Mouse (Mus musculus) CD4-positive helper T cell, adult 2 months (primary cell): Measurements from ENCODE around the gene Fndc1.

ENCODE experiments used
- DNase-seq: peaks from one replicate; pipeline ENCODE4 v3.0.0-alpha.2; 2012; ENCODE audit warnings: low read depth, missing footprints, low spot score

The Fndc1 gene

DNA sequence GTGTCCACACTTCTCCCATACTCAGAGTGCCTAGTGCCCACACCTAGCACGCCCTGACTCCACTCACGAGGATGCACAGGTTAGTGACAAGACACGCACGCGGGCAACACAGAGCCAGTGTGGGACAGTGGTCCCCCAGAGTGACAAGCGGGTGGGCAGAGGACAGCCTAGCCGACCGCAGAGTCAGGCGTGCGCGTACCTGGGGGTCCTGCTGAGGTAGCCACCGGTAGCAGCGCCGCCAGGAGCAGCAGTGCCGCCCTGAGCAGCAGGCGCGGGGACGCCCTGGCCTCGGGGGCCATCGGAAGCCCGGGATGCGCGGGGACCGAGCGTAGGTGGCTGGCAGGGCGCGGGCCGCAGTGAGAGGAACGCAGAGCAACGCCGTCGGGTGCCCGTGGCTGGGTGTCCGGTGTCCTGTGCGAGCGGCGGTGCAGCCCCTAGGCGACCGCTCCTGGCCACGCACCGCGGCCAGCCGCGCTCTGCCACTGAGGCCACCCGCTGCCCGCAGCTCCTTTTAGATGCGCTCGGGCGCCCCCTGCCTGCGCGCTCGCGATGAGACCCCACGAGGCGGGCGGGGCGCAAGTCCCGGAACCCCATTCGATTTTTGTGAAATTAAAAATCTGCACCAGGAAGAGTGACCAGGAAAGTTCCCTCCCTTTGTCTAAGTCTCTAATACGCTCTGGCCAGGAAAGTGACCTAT, at the start of gene Fndc1:
Fndc1 (minus strand) TSS at position 484 of the 697 bp plus-strand sequence.
- peak; percentile 33 for DNase-seq

GRCm38 (mm10) chr17:7876541-7876940, 49.4 kb upstream of the Fndc1 start:
- peak; percentile 61 for DNase-seq

DNA sequence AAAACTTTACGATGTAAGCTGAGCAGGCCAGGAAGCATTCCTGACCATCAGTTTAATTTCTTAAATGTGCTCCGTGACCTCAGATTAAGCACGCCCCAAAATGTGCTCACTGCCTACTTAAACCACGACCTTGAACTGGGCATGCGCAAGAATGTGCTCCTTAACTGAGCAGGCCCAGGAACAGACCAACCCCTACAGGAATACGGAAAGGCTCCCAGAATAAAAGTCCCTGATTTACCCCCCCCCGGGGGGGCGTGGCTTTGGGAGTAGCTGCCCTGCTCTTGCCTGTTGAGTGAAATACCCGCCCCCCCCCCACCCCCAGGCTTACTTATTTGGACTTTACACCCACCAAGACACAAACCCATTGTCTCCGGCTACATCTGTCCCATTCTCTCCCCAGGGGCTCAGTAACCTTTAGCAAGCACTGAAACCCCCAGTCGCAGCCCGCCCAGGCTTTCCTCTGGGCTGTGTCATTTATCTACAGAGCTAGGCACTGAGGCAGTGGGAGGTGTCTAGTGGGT, 48.9 kb upstream of the Fndc1 start:
- peak; percentile 83 for DNase-seq

- DNase-seq: peak; percentile 96
These were observed 47.9 kb upstream of the Fndc1 start for GRCm38 (mm10) chr17:7874776-7875531.

- no peak for DNase-seq
These were observed 46.3 kb upstream of the Fndc1 start for GRCm38 (mm10) chr17:7873382-7873781.

DNA sequence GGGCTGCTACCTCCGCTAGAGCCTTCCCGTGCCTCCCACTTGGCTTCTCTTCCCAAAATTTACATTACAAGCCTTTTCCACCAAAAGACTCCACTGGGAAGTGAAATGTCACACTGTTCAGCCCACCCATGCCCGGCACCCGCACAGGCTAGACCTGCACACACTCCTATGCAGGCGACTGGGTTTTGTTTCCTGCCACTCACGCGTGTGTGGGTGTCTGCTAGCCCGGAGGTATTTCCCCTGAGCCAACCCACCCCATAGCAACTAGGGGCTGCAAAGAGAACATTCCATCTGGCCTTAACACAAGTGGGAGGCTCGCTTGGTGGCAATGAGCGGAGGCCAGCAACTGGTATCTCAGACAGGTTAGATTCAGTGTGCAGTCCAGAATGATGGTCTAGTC, 44.7 kb upstream of the Fndc1 start:
- DNase-seq: peak; percentile 75

DNA sequence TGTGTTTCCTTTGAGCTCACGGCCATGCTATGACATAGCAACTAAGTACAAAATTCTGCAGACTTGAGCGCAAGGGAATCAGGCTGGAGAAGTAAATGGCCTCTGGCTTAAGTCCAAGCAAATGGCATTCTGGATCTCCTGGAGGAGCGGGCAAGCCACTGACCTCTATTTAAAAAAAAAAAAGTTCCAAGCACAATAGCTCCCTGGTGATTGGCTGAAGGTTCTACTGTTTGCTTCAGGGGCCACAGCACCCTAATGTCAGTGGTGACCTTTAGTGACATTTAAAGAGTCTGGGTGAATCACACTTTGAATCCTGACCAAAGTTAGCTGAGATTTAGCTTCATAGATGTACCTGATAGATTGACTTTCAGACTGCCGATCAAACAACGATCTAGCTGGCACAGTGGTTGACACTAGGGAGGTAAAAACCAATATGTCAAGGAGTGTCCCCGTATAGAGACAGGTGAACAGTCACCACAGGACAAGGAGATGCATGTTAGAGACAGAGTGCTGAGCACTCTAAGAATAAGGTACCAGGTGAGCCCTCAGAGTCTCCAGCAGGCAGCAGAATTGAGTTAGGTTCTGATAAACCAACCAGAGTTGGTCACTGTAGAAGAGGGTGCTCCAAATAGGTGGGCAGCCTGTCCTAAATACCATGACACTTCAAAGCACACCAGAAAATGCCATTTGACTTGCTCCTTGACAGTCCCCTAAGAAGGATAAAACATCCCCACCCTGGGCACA, 43.9 kb upstream of the Fndc1 start:
- peak; percentile 34 for DNase-seq

GRCm38 (mm10) chr17:7869114-7869513, 42.0 kb upstream of the Fndc1 start:
- no peak for DNase-seq

GRCm38 (mm10) chr17:7868631-7869030, 41.5 kb upstream of the Fndc1 start:
- peak; percentile 76 for DNase-seq

DNA sequence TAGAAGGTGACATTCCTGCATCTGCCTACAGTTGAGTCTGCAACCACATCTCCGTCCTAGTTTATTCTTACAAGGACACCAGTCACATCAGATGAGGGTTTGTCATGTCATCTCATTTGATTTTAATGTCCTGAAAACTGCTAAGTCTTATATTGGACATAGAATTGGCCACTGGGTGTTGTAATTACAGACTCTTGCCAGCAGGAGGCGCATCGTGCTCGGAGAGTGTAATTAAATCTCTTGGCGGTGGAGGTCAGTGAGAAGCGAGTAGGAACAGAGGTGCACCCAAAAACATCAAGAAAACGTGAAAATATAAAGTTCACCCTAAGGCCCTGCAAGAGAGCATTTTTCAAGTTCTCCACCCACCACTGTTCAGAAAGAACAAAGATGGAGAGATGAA, 37.6 kb upstream of the Fndc1 start:
- peak; percentile 68 for DNase-seq

- DNase-seq: peak; percentile 72
These were observed 36.6 kb upstream of the Fndc1 start for GRCm38 (mm10) chr17:7863745-7864144.

DNA sequence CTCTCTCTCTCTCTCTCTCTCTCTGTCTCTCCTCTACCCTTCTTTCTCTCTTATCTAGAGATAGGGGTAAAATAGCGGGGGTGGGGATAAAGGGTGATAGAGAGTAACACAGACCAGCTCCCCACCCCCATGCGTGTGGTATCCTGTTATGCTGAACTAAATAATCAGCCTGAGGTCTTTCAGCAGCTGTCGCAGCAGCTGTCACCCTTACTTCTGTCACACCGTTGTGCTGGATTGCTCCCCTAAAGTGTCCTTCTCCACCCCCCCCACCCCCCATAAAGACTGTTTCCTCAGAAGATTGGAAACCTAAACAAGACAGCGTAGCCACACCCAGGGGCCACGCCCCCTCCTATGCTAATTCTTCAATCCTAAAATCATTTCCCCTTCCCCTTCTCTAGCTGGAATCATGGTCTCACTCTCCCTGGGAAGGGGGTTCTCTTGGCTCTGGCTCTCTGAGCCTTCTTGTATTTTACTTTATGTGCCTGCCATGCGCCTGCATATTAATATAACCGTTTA, 33.8 kb upstream of the Fndc1 start:
- no peak for DNase-seq

- no peak for DNase-seq
These were observed 30.6 kb upstream of the Fndc1 start for GRCm38 (mm10) chr17:7857658-7858057.

DNA sequence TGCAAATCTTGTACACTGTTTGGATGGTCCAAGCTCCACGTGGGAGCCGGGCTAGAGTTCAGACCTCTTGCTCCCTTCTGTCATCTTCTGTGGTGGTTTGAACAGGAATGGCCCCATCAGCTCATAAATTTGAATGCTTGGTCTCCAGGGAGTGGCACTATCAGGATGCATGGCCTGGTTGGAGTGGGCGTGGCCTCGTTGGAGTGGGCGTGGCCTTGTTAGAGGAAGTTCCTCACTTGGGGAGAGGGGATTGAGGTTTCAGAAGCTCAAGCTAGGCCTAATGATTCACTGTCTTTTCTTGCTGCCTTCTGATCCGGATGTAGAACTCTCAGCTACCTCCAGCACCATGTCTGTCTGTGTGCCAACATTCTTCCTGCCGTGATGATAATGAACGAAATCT, 28.7 kb upstream of the Fndc1 start:
- no peak for DNase-seq

- no peak for DNase-seq
These were observed 24.9 kb upstream of the Fndc1 start for GRCm38 (mm10) chr17:7851979-7852378.

DNA sequence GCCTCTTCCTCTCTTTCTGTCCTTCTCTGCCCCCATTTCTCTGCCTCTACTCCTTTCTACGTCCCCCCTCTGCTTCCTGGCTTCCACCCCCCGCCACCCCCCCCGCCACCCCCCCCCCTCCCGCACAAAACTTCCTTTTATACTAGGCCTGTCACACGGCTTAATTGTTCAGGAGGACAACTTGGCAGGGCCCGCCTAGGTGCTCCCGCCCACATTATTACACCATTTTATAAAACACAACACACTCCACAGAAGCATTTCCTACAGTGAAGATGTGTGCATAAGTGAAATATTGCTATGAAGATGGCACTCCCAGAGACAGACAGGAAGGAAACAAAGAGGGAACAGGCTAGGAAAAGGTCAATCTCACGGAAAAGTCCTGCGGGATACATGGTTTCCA, 24.4 kb upstream of the Fndc1 start:
- no peak for DNase-seq

- no peak for DNase-seq
These were observed 23.1 kb upstream of the Fndc1 start for GRCm38 (mm10) chr17:7850246-7850645.

GRCm38 (mm10) chr17:7840505-7841290, 13.6 kb upstream of the Fndc1 start:
- no peak for DNase-seq

DNA sequence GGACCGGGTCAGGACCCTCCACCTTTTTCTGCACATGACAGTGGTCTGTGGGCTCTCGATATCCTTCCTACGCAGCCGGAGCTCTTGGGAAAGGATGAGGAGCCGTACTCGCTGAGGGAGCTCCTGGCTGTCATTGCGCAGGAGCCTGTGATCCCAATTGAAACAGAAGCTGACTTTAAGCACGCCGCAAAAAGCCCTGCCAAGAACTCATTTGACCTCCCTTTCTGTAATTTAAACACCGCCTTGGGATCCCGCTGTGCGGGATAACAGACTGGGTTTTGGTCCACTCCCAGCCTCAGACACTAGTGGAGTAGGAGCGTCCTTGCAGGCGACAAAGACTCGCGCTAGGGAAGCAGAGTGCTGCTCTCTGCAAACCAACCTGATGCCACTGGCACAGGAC, 484 bp upstream of the Fndc1 start:
- DNase-seq: no peak

DNA sequence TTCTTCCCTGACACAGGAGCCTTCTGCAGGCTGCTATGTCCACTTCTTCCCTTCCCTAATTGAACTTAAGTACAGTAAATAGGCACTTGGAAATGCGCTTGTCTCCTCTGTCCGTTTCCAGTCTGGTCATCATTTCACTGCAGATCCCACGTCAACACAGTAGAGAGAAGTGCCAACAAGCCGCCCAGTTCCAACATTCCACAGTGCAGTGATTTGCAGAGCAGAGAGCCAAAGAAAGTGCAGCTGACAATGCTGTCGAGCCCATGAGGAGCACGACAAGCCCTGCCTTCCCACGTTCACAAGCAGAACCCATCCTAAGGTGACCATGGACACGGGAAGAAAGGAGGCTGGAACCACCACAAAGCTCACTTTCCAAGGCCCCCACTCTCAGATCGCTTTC, 1.7 kb downstream of the Fndc1 start:
- no peak for DNase-seq

DNA sequence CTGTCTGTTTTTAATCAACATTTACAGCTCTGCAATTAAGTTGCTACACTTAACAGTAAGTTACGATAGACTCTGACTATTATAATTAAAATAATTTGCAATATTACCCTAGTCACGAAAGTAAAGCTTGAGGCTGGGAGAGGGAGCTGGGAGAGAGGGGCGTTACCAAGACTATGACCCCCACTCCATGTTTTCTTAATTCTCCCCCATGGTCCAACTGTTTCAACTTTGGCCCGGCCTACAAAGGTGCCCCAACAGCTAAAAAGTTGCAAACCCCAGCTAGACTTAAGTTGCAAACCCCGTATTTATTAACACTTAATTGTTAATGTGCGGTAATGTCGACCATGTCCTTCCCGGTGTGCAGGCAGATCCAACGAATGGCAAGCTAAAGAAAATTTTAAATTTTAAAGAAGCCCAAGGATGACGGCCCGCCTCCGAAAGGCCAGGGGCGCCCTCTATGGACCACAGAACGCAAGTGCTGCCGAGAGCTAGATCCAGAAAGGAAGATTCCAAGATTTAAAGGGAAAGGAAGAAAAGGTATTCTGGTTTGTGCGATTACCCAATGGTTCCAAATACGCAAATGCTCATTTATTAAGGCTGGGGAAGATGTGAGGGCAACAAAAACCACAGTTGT, 5.4 kb downstream of the Fndc1 start:
- DNase-seq: no peak
